ENCODE assay signal across 25 mouse cellular contexts in genomic region chr2:65195233-65196010, GRCm38 (mm10). TPM values are rescaled to one million over a fixed set of nuclear protein-coding genes. Genes with fewer than 3 reads are reported as not detected.
DNase-seq lines count a peak whose midpoint lies in the region; TF ChIP-seq lines count a peak whose summit lies in the region.
"Had no signal": no experiment of that assay in that cellular context is flagged by ENCODE, and none has a peak within 500 bp of the region (broad histone marks: within the 10 kb centered on the region; RNA-seq: fewer than 3 reads in every experiment).

No protein-coding gene starts in this region.

- no peaks in the 10 kb centered on the region for H3K27me3 ChIP-seq in myocyte (ENCODE audit: control insufficient read depth, insufficient read depth, insufficient read length)
- H3K27me3 ChIP-seq: embryonic facial prominence, embryonic 15.5 days; heart, embryonic 12.5 days; hindbrain, embryonic 12.5 days; limb, embryonic 15.5 days; liver, embryonic 15.5 days; midbrain, embryonic 13.5 days; neural tube, embryonic 13.5 days had no signal

- peak overlapping the region; percentile 77 for H3K4me2 ChIP-seq in myocyte (ENCODE audit: low read depth)
- H3K4me2 ChIP-seq: embryonic facial prominence, embryonic 15.5 days; heart, embryonic 12.5 days; hindbrain, embryonic 12.5 days; limb, embryonic 15.5 days; liver, embryonic 15.5 days; midbrain, embryonic 13.5 days; neural tube, embryonic 13.5 days had no signal

- no peaks in the 10 kb centered on the region for H3K36me3 ChIP-seq in myocyte (ENCODE audit: control insufficient read depth, insufficient read depth)
- H3K36me3 ChIP-seq: embryonic facial prominence, embryonic 15.5 days; heart, embryonic 12.5 days; hindbrain, embryonic 12.5 days; limb, embryonic 15.5 days; liver, embryonic 15.5 days; midbrain, embryonic 13.5 days; neural tube, embryonic 13.5 days had no signal

- no peaks in the 10 kb centered on the region for H3K79me2 ChIP-seq in myocyte (ENCODE audit: control insufficient read depth, insufficient read depth)

- no peak overlapping the region for H3K4me3 ChIP-seq in myocyte
- H3K4me3 ChIP-seq: embryonic facial prominence, embryonic 15.5 days; heart, embryonic 12.5 days; hindbrain, embryonic 12.5 days; limb, embryonic 15.5 days; liver, embryonic 15.5 days; midbrain, embryonic 13.5 days; neural tube, embryonic 13.5 days had no signal

- TF ChIP-seq POLR2A in myocyte (IDR thresholded peaks at IDR 0.05; ENCODE audit: insufficient read length, low read depth), result no peak

- DNase-seq in adrenal gland, adult 2 months, result peak; percentile 72
- no peak for DNase-seq in adrenal gland, postnatal 25 days
- peak; percentile 76 for DNase-seq in CD4-positive helper T cell, adult 2 months (ENCODE audit: low read depth, low spot score)
- DNase-seq in adrenal gland, postnatal 14 days, result peak; percentile 63
- no peak for DNase-seq in spleen, postnatal 4 days (ENCODE audit: low spot score in 2 of 2)
- no peak for DNase-seq in lung, adult 18-20 months
- DNase-seq in layer of hippocampus, adult 9-10 months (ENCODE audit: low spot score), result no peak
- DNase-seq: cerebellum, adult 2 months; cerebellum, postnatal 36 days; forebrain, postnatal 0 days; gastrocnemius, postnatal 36 days; heart, postnatal 14 days; kidney, postnatal 10 days; layer of hippocampus, postnatal 36 days; lung, postnatal 10 days; right cerebral cortex, postnatal 25 days; thymus, postnatal 36 days had no signal

- no peak overlapping the region for H3ac ChIP-seq in myocyte (ENCODE audit: control insufficient read depth, insufficient read length)

TF ChIP-seq in myocyte, 11 proteins besides CTCF, POLR2A, EP300 and RAD21:
- no peak for TF ChIP-seq MYOD1 (IDR thresholded peaks at IDR 0.05; ENCODE audit: control insufficient read depth in 1 of 3, insufficient read length in 2 of 3, low read depth in 2 of 3)
- no peak for TF ChIP-seq USF1 (IDR thresholded peaks at IDR 0.05; ENCODE audit: low read depth)
- TF ChIP-seq TCF3 (IDR thresholded peaks at IDR 0.05; ENCODE audit: insufficient read length, low read depth), result no peak
- TF ChIP-seq MAX (IDR thresholded peaks at IDR 0.05; ENCODE audit: low read depth), result no peak
- no peak for TF ChIP-seq REST (IDR thresholded peaks at IDR 0.05; ENCODE audit: insufficient read depth, insufficient read length)
- no peak for TF ChIP-seq TCF12 (IDR thresholded peaks at IDR 0.05; ENCODE audit: insufficient read depth, poor library complexity, severe bottlenecking)
- no peak for TF ChIP-seq MYOG (IDR thresholded peaks at IDR 0.05; ENCODE audit: control insufficient read depth in 1 of 3, insufficient read depth in 1 of 3, insufficient read length in 2 of 3, low read depth in 2 of 3)
- no peak for TF ChIP-seq POLR2AphosphoS2 (IDR thresholded peaks at IDR 0.05; ENCODE audit: insufficient read length, low read depth)
- no peak for TF ChIP-seq E2F4 (IDR thresholded peaks at IDR 0.05; ENCODE audit: insufficient read depth)
- TF ChIP-seq CEBPB (IDR thresholded peaks at IDR 0.05; ENCODE audit: insufficient read depth, poor library complexity, severe bottlenecking), result no peak
- no peak for TF ChIP-seq SRF (IDR thresholded peaks at IDR 0.05; ENCODE audit: control insufficient read depth, insufficient read length, low read depth)

RNA-seq across cellular contexts. Expression of gene Cobll1, which starts 43.8 kb away (rescaled TPM):
- 100 to 1,000 TPM; 295 to 301 TPM for total RNA-seq in adrenal gland, adult 2 months (2021)
- 48.1 and 58.3 TPM in 2 replicates for polyA plus RNA-seq in adrenal gland, adult 2 months (2012; rRNA removed)
- total RNA-seq in adrenal gland, postnatal 25 days (2021), result 274 and 367 TPM in 2 replicates
- total RNA-seq in adrenal gland, postnatal 14 days (2021), result 189 and 216 TPM in 2 replicates
- polyA plus RNA-seq in myocyte (2012; fragmentation: generic; extraction: Trizol), result 2.4 TPM

Comparison
In these comparisons a context has a peak if more than half of its experiments do, and no peak if none do; other contexts are left out.
1. DNase-seq: peak in adrenal gland, adult 2 months (single experiment), CD4-positive helper T cell, adult 2 months (single experiment) and adrenal gland, postnatal 14 days (single experiment); none in adrenal gland, postnatal 25 days (single experiment), spleen, postnatal 4 days (0 of 2), lung, adult 18-20 months (0 of 2) and layer of hippocampus, adult 9-10 months (single experiment).